Mouse (Mus musculus) heart, postnatal 0 days (tissue): ENCODE data around the gene Ppp1r36. TPM values are rescaled to one million over a fixed set of nuclear protein-coding genes. Genes with fewer than 3 reads are reported as not detected.
A peak's percentile ranks its signal among the peaks of the same experiment; 100 is the strongest.

Experiments used
- ATAC-seq: fragments of 200-750 bp; cut with Nextera tagmentation; 2 replicates; pipeline ENCODE4 v1.8.0; 2017; ENCODE audit warnings: low read depth, moderate number of reproducible peaks, moderate library complexity; ENCODE audit not compliant: insufficient read depth
- DNase-seq: peaks from one replicate; pipeline ENCODE4 v3.0.0-alpha.2; 2016; ENCODE audit warnings: low spot score
- H3K27ac ChIP-seq: fragments of 300-500 bp; sonication (generic); 2 replicates; pipeline ENCODE4 v1.5.1; 2014; ENCODE audit warnings: low read depth, mild to moderate bottlenecking
- H3K27me3 ChIP-seq: fragments of 300-500 bp; sonication (generic); 2 replicates; pipeline ENCODE4 v1.6.1; 2014; ENCODE audit warnings: low read length, mixed read lengths; ENCODE audit not compliant: control insufficient read depth, insufficient read depth
- H3K36me3 ChIP-seq: fragments of 300-500 bp; sonication (generic); replicated peaks from 2 replicates; pipeline ENCODE4 v1.6.1; 2014; ENCODE audit warnings: low read length, mixed read lengths; ENCODE audit not compliant: control insufficient read depth, insufficient read depth
- H3K4me1 ChIP-seq: fragments of 300-500 bp; sonication (generic); 2 replicates; pipeline ENCODE4 v1.6.1; 2014; ENCODE audit warnings: antibody characterized with exemption; ENCODE audit not compliant: control insufficient read depth, insufficient read depth
- H3K4me2 ChIP-seq: fragments of 300-500 bp; sonication (generic); 2 replicates; pipeline ENCODE4 v1.6.1; 2014; ENCODE audit warnings: low read depth, mild to moderate bottlenecking, low read length, moderate library complexity
- H3K4me3 ChIP-seq: fragments of 300-500 bp; sonication (generic); 2 replicates; pipeline ENCODE4 v1.5.1; 2014; ENCODE audit warnings: low read depth, low read length
- H3K9ac ChIP-seq: fragments of 300-500 bp; sonication (generic); replicated peaks from 2 replicates; pipeline ENCODE4 v1.6.1; 2014; ENCODE audit warnings: low read depth, low read length, mixed read lengths
- H3K9me3 ChIP-seq: fragments of 300-500 bp; sonication (generic); replicated peaks from 2 replicates; pipeline ENCODE4 v1.6.1; 2016; ENCODE audit warnings: low read length; ENCODE audit not compliant: control insufficient read depth
- CTCF ChIP-seq: IDR thresholded peaks from 2 replicates; pipeline ENCODE4 v1.5.1; 2016; ENCODE audit warnings: antibody characterized with exemption, control low read depth, low read depth
- EP300 ChIP-seq: IDR thresholded peaks from 2 replicates; pipeline ENCODE4 v1.6.1; 2016; ENCODE audit warnings: antibody characterized with exemption, low read depth
- WGBS: fragments of 180-500 bp; shearing (Covaris S2); extraction: QIAGEN DNeasy Blood & Tissue Kit; methylation state at CpG from one replicate; pipeline ENCODE4 v1.1.7; 2014; 5-methylcytosine and 5-hydroxymethylcytosine counted together
- polyA plus RNA-seq: library from polyadenylated mRNA; unstranded; fragments of >200 nt; fragmentation: Nextera tagmentation; extraction: Ambion mirVana; gene quantifications from 2 replicates; pipeline ENCODE4 v1.2.1, GENCODE M21; 2015
- total RNA-seq: library from RNA; depleted of rRNA; stranded (reverse); fragments of >200 nt; gene quantifications from 2 replicates; pipeline ENCODE4 v1.2.3, GENCODE M21; 2014; ENCODE audit warnings: low replicate concordance

Ppp1r36 gene
- total and polyA plus RNA-seq, 2 experiments from 2014 or later: 1.7 TPM; not detected in 1

GRCm38 (mm10) chr12:76370831-76371571, 46.3 kb upstream of the Ppp1r36 start:
- peaks cover 34% of the 10 kb centered on the region for H3K4me1 ChIP-seq
- H3K4me2 ChIP-seq: peak overlapping the region; percentile 81
- H3K27ac ChIP-seq: peak overlapping the region; percentile 94
- H3K9ac ChIP-seq: peak overlapping the region; percentile 82
- ATAC-seq: peak; percentile 69
- no peaks in the 10 kb centered on the region for H3K9me3 ChIP-seq
- no peak; the same call in 1 of the 2 replicates for TF ChIP-seq CTCF
- no peaks in the 10 kb centered on the region for H3K27me3 ChIP-seq
- peak overlapping the region; percentile 66 for H3K4me3 ChIP-seq
- 0% methylated on average over 45 of the region's 63 CpGs for WGBS
- DNase-seq: peak; percentile 82
- H3K36me3 ChIP-seq: no peaks in the 10 kb centered on the region

DNA sequence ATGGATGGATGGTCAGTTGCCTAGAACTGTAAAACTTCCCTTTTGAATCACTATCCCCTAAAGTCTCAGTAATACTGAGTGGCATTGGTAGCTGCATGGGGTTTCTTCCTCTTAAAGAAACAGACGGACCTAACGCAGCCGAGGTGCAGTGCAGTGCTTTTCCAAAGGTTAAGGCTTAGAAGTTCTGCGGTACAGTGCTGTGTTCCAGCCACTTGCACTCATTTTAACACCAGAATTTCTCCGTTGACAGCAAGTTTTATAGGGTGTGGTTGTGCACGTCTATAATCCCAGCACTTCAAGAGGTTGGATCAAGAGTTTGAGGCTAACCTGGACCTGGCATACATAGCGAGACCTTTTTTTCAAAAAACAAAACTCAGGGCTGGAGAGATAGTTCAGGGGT, 45.3 kb upstream of the Ppp1r36 start:
- Histone ChIP-seq H3K4me3 (peak overlapping the region; percentile 66), H3K9me3 (no peaks in the 10 kb centered on the region), H3K9ac (peak overlapping the region; percentile 82), H3K27ac (peak overlapping the region; percentile 94), H3K4me2 (peak overlapping the region; percentile 81), H3K36me3 (no peaks in the 10 kb centered on the region), H3K27me3 (no peaks in the 10 kb centered on the region), H3K4me1 (peaks cover 31% of the 10 kb centered on the region)
- DNase-seq (no peak), ATAC-seq (no peak)
- no peak for TF ChIP-seq CTCF
- TF ChIP-seq EP300: no peak
- 30% methylated on average over 7 of the region's 7 CpGs for WGBS

GRCm38 (mm10) chr12:76372881-76373818, 44.2 kb upstream of the Ppp1r36 start:
- WGBS: 72% methylated on average over 5 of the region's 7 CpGs

GRCm38 (mm10) chr12:76373991-76374390, 43.3 kb upstream of the Ppp1r36 start:
- Histone ChIP-seq H3K27ac (no peak overlapping the region), H3K27me3 (no peaks in the 10 kb centered on the region), H3K9ac (0 out of 2 replicates have a peak overlapping the region, but pooled peaks have one; percentile 5), H3K4me3 (no peak overlapping the region), H3K4me1 (peaks cover 26% of the 10 kb centered on the region), H3K36me3 (no peaks in the 10 kb centered on the region), H3K4me2 (no peak overlapping the region), H3K9me3 (no peaks in the 10 kb centered on the region)
- DNase-seq (no peak), ATAC-seq (no peak)
- TF ChIP-seq EP300 (no peak), CTCF (no peak)
- WGBS: 77% methylated on average over 6 of the region's 6 CpGs

More at GRCm38 (mm10) chr12:76372881-76373818, 44.2 kb upstream of the Ppp1r36 start:
- Histone ChIP-seq H3K9ac (peak overlapping the region; percentile 5; the same call in 1 of the 2 replicates), H3K4me1 (peaks cover 20% of the 10 kb centered on the region), H3K27me3 (no peaks in the 10 kb centered on the region), H3K4me2 (peak overlapping the region; percentile 81; the same call in 1 of the 2 replicates), H3K9me3 (no peaks in the 10 kb centered on the region), H3K27ac (no peak overlapping the region), H3K4me3 (no peak overlapping the region), H3K36me3 (no peaks in the 10 kb centered on the region)
- ATAC-seq (no peak), DNase-seq (no peak)
- no peak for TF ChIP-seq EP300
- no peak for TF ChIP-seq CTCF

- Histone ChIP-seq H3K27me3 (no peaks in the 10 kb centered on the region), H3K4me1 (peaks cover 26% of the 10 kb centered on the region), H3K4me3 (no peak overlapping the region), H3K27ac (no peak overlapping the region), H3K36me3 (no peaks in the 10 kb centered on the region), H3K4me2 (no peak overlapping the region), H3K9me3 (no peaks in the 10 kb centered on the region), H3K9ac (no peak overlapping the region)
- no peak for DNase-seq
- 64% methylated on average over 4 of the region's 4 CpGs for WGBS
- TF ChIP-seq EP300 (no peak), CTCF (no peak)
- no peak for ATAC-seq
These were observed 42.4 kb upstream of the Ppp1r36 start for GRCm38 (mm10) chr12:76374911-76375310.
